Mouse (Mus musculus) forebrain, embryonic 15.5 days (tissue): Measurements from ENCODE around the gene Cd48. TPM values are rescaled to one million over a fixed set of nuclear protein-coding genes. Genes with fewer than 3 reads are reported as not detected.
"Not testable (repeated sequence)": the region's sequence is repeated elsewhere in the genome, so short reads cannot be mapped to it uniquely, and the experiment has no call there.

Experiments
- ATAC-seq: fragments of 200-750 bp; cut with Nextera tagmentation; replicated peaks from 2 replicates; pipeline ENCODE4 v1.8.0; 2017; ENCODE audit warnings: mild to moderate bottlenecking, moderate TSS enrichment, moderate library complexity
- H3K27ac ChIP-seq: fragments of 300-500 bp; sonication (generic); replicated peaks from 2 replicates; pipeline ENCODE4 v1.5.1; 2015; ENCODE audit warnings: mild to moderate bottlenecking, inconsistent platforms
- H3K27me3 ChIP-seq: fragments of 300-500 bp; sonication (generic); 2 replicates; pipeline ENCODE4 v1.6.1; 2015; ENCODE audit warnings: inconsistent platforms
- H3K36me3 ChIP-seq: fragments of 300-500 bp; sonication (generic); 2 replicates; pipeline ENCODE4 v1.6.1; 2015; ENCODE audit warnings: mild to moderate bottlenecking, inconsistent platforms
- H3K4me1 ChIP-seq: fragments of 300-500 bp; sonication (generic); 2 replicates; pipeline ENCODE4 v1.6.1; 2015; ENCODE audit warnings: inconsistent platforms
- H3K4me2 ChIP-seq: fragments of 300-500 bp; sonication (generic); replicated peaks from 2 replicates; pipeline ENCODE4 v1.6.1; 2015; ENCODE audit warnings: mild to moderate bottlenecking, inconsistent platforms
- H3K4me3 ChIP-seq: fragments of 300-500 bp; sonication (generic); 2 replicates; pipeline ENCODE4 v1.5.1; 2015; ENCODE audit warnings: mild to moderate bottlenecking, inconsistent platforms
- H3K9ac ChIP-seq: fragments of 300-500 bp; sonication (generic); replicated peaks from 2 replicates; pipeline ENCODE4 v1.6.1; 2015; ENCODE audit warnings: mild to moderate bottlenecking, inconsistent platforms
- H3K9me3 ChIP-seq: fragments of 300-500 bp; sonication (generic); 2 replicates; pipeline ENCODE4 v1.6.1; 2016; ENCODE audit warnings: inconsistent platforms
- WGBS: fragments of 180-500 bp; shearing (Covaris S2); methylation state at CpG from one replicate; pipeline ENCODE4 v1.1.7; 2015; ENCODE audit warnings: mixed read lengths; 5-methylcytosine and 5-hydroxymethylcytosine counted together
- polyA plus RNA-seq: library from polyadenylated mRNA; unstranded; fragments of >200 nt; fragmentation: Nextera tagmentation; extraction: Ambion mirVana; gene quantifications from 2 replicates; pipeline ENCODE4 v1.2.1, GENCODE M21; 2015

Cd48 gene
- polyA plus RNA-seq, 1 experiment from 2014 or later = 0.76 TPM

DNA sequence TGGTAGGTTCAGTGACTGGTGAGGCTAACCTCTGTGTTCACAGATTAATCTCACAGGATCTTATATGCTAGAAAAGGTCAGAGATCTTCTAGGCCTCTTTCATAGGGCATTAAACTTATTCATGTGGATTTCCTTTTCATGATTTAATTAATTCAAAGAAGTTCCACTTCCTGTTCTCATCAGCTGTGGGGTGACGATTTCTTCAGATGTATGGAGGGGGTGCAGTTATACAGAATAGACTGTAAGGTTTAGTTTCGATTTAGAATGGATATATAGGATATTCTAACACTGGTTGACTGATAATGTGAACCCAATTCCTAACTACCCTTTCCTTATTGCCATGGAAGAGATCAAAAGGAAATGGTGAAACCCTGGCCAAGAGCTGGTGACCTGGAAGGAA is 20.3 kb upstream of the Cd48 start:
- H3K27me3 ChIP-seq = no peaks in the 10 kb centered on the region
- 74% methylated on average over 2 of the region's 2 CpGs for WGBS

DNA sequence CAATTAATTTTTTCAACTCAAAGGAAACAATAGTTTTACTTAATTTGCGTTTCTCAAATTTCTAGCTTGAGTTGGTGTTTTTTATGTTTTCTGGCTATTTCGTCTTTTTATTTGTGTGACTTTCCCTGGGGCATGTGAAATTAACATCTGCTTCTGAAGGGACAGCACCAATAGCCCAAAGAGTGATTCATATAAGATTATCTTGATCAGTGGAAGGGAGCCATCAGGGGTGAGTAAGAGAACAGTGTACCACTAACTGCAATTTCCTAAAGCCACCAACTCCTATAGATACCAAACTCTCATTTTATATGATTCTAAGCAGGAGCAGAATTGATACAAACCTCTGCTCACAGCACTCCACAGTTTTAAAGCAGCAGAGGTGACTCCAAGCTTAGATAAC is 18.1 kb upstream of the Cd48 start:
- ATAC-seq = no peak
- Histone ChIP-seq H3K27ac (no peak overlapping the region), H3K4me1 (no peaks in the 10 kb centered on the region), H3K4me2 (no peak overlapping the region), H3K9me3 (no peaks in the 10 kb centered on the region), H3K4me3 (no peak overlapping the region), H3K27me3 (no peaks in the 10 kb centered on the region), H3K36me3 (no peaks in the 10 kb centered on the region), H3K9ac (no peak overlapping the region)
- WGBS = 87% methylated on average over 2 of the region's 2 CpGs

More for the DNA sequence above, 20.3 kb upstream of the Cd48 start:
- no peak for ATAC-seq
- Histone ChIP-seq H3K9ac (no peak overlapping the region), H3K4me2 (no peak overlapping the region), H3K36me3 (no peaks in the 10 kb centered on the region), H3K27ac (no peak overlapping the region), H3K4me3 (no peak overlapping the region), H3K9me3 (no peaks in the 10 kb centered on the region), H3K4me1 (no peaks in the 10 kb centered on the region)

DNA sequence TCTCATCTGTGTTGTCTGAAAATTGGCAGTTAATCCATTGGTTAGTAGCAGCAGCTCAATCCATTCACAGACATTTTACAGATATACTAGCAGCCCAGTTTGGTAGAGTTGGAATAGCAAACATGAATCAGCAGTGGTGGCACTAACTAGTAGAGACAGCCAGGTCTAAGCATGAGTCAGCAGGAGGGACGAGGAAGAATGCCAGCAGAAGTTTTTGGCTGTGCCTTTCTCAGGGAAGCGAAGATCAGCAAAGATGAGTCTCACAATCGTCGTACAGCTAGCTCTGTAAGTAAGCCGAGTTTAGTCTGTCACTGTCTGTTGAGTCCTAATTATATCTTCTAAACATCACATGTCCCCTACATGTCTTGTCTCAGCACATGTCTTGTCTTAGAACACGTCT is 15.5 kb upstream of the Cd48 start:
- no peaks in the 10 kb centered on the region for H3K36me3 ChIP-seq
- H3K9me3 ChIP-seq = no peaks in the 10 kb centered on the region
- H3K4me2 ChIP-seq = no peak overlapping the region
- no peak overlapping the region for H3K9ac ChIP-seq
- H3K4me1 ChIP-seq = no peaks in the 10 kb centered on the region
- no peak overlapping the region for H3K4me3 ChIP-seq
- H3K27ac ChIP-seq = no peak overlapping the region
- ATAC-seq = no peak
- H3K27me3 ChIP-seq = no peaks in the 10 kb centered on the region
- WGBS = 91% methylated on average over 6 of the region's 6 CpGs

DNA sequence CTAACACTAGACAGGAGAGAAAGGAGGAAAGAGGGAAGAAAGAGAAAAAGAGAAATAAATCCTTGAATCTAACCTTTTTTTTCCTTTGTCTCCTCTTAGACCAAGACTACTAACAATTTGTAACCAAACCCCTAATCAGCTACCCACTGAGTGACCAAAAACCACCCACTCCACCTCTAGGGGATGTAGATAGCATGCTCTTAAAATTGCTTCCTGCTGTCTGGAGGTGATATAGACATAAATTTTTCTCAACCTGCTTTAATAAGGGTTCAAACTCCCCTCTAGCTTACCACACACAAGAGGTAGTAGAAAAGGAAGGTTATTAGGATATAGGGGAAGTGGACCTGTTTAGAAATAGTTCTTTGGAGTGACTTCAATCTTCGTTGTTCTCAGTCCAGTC is 14.6 kb upstream of the Cd48 start:
- no peak for ATAC-seq
- no peaks in the 10 kb centered on the region for H3K4me1 ChIP-seq
- H3K4me2 ChIP-seq = no peak overlapping the region
- no peaks in the 10 kb centered on the region for H3K27me3 ChIP-seq
- no peaks in the 10 kb centered on the region for H3K36me3 ChIP-seq
- 91% methylated on average over 1 of the region's 1 CpGs for WGBS
- no peak overlapping the region for H3K9ac ChIP-seq
- no peaks in the 10 kb centered on the region for H3K9me3 ChIP-seq
- no peak overlapping the region for H3K4me3 ChIP-seq
- no peak overlapping the region for H3K27ac ChIP-seq

DNA sequence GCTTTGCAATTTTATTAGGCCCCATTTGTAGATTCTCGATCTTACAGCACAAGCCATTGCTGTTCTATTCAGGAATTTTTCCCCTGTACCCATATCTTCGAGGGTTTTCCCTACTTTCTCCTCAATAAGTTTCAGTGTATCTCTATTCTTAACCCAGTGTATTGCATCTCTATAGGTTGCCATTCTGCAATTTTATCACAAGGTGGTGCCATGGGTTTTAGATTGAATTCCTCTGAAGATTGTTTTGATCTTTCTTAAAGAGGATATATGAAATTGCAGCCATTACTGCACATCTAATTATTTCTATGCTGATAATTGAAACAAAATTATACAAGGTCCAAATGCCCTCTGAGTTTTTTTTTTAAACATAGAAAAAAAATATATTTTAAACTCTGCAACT is 9.4 kb upstream of the Cd48 start:
- not testable (repeated sequence) for H3K4me2 ChIP-seq, H3K27ac ChIP-seq, H3K36me3 ChIP-seq, H3K9me3 ChIP-seq, ATAC-seq, H3K4me3 ChIP-seq, H3K27me3 ChIP-seq, H3K4me1 ChIP-seq, H3K9ac ChIP-seq
- WGBS = 88% methylated on average over 2 of the region's 2 CpGs

DNA sequence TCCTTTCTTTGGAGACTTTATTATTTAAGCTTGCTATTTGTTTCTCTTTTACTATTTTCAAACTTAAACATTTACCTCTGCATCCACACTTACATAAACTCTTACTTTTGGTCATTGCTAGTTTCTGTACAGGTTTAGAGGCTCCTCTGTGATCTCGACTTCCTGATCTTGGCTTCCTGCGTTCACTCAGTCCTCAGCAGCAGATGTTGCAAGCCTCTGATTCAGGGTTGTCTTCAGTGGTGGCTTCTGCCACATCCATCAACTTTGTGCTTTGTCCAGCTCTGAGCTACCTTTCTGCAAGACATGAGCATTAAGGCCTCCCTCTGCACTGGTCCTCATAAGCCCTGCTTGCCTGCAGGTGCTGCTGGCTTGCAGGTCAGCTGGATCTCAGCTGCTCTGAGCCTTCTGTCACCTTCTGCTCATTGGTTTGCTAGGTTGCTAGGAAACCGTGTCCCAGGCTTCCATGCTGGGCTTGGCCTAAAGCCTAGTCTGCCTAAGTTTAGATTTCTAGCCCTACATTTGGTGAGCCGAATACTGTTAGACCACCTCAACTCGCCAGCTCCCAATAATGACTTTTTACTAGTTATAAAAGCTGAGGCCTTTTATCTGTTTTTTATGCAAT is 8.8 kb upstream of the Cd48 start:
- no peak for ATAC-seq
- H3K9ac ChIP-seq = no peak overlapping the region
- no peaks in the 10 kb centered on the region for H3K27me3 ChIP-seq
- H3K9me3 ChIP-seq = no peaks in the 10 kb centered on the region
- WGBS = 72% methylated on average over 5 of the region's 5 CpGs
- H3K4me2 ChIP-seq = no peak overlapping the region
- H3K4me3 ChIP-seq = no peak overlapping the region
- 0 out of 2 replicates have a peak, but pooled peaks cover 3% of the 10 kb centered on the region for H3K4me1 ChIP-seq
- no peak overlapping the region for H3K27ac ChIP-seq
- H3K36me3 ChIP-seq = no peaks in the 10 kb centered on the region

DNA sequence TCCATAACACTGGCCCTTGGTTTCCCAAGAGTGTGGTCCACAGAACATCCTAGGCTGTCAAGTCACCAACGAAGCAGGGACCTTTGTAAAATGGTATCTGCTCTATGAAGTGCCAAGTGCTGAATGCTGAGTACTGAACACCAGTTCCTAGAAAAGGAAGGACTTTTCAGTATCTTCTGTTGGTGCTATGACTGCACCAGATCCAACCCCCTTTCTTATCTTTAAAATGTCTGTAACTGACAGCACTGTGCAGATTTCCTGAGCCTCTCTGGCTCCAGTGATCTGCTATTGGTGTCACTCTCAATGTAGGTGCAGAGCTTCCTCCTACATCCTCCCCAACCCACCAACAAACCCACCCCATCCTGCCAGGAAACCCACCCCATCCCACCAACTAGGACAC is 7.3 kb upstream of the Cd48 start:
- Histone ChIP-seq H3K4me2 (no peak overlapping the region), H3K27ac (no peak overlapping the region), H3K36me3 (no peaks in the 10 kb centered on the region), H3K9me3 (no peaks in the 10 kb centered on the region), H3K9ac (no peak overlapping the region), H3K4me3 (no peak overlapping the region), H3K4me1 (0 out of 2 replicates have a peak, but pooled peaks cover 3% of the 10 kb centered on the region), H3K27me3 (no peaks in the 10 kb centered on the region)
- ATAC-seq = no peak
- WGBS = 73% methylated on average over 1 of the region's 1 CpGs

DNA sequence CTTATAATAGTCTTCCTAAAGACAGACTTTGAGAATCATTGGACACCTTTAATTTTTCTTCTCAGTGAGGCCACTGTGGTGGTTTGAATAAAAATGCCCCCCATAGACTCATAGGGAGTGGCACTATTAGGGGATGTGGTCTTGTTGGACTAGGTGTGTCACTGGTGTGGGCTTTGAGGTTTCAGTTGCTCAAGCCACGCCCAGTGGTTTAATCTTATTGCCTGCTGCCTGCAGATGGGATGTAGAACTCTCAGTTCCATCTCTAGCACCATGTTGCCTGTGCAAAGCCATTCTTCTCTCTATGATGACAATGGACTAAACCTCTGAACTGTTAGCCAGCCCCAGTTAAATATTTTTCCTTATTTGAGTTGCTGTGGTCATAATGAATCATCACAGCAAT is 4.1 kb upstream of the Cd48 start:
- Histone ChIP-seq H3K27me3 (no peaks in the 10 kb centered on the region), H3K27ac (no peak overlapping the region), H3K36me3 (no peaks in the 10 kb centered on the region), H3K9ac (no peak overlapping the region), H3K4me3 (no peak overlapping the region), H3K9me3 (no peaks in the 10 kb centered on the region), H3K4me1 (0 out of 2 replicates have a peak, but pooled peaks cover 3% of the 10 kb centered on the region), H3K4me2 (no peak overlapping the region)
- whole genome bisulfite sequencing = 88% methylated on average over 1 of the region's 1 CpGs
- ATAC-seq = no peak

DNA sequence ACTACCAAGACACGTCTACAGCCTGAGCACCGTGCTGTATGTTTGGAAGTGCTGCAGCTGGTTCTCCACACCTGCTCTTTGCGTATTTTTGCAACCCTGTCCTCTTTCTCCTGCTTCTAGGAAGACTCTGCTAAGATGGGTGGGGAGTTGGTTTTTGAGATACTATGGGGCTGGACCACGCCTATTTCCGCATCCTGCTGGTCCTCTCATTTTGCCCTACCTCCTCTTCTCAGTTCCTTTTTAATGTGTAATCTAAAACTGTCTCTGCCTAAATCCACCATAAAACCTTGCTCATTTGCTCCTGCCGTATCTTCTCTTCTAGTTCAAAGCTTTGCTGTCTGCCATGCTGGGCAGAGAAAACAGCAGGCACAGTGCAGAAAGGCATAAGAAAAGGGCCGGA is 800 bp upstream of the Cd48 start:
- ATAC-seq = no peak
- no peak overlapping the region for H3K4me3 ChIP-seq
- H3K27ac ChIP-seq = no peak overlapping the region
- no peak overlapping the region for H3K9ac ChIP-seq
- H3K36me3 ChIP-seq = no peaks in the 10 kb centered on the region
- no peaks in the 10 kb centered on the region for H3K27me3 ChIP-seq
- no peak overlapping the region for H3K4me2 ChIP-seq
- 90% methylated on average over 7 of the region's 7 CpGs for WGBS
- H3K4me1 ChIP-seq = no peaks in the 10 kb centered on the region
- H3K9me3 ChIP-seq = no peaks in the 10 kb centered on the region

DNA sequence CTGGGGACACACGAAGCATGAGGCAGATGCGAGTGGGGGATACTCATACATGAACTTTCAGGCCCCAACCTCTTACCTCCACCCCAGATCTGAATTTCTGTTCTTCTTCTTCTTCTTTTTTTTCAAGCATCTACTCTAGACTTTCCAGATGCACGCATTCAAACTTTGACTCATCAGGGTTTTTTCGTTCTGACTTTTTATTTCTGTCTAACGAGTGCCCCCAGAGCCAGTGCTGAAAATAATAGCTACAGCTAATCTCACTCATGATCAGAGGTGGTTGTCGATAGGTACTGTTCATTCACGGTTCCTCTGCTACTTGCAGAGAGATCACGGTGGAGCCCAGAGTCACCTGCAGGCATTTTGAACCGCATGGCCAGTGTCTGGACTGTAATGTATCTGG is 3.1 kb downstream of the Cd48 start:
- H3K36me3 ChIP-seq = no peaks in the 10 kb centered on the region
- no peak overlapping the region for H3K9ac ChIP-seq
- no peaks in the 10 kb centered on the region for H3K9me3 ChIP-seq
- H3K4me3 ChIP-seq = no peak overlapping the region
- H3K27ac ChIP-seq = no peak overlapping the region
- WGBS = 93% methylated on average over 9 of the region's 9 CpGs
- no peak overlapping the region for H3K4me2 ChIP-seq
- no peaks in the 10 kb centered on the region for H3K4me1 ChIP-seq
- H3K27me3 ChIP-seq = no peaks in the 10 kb centered on the region
- ATAC-seq = no peak

DNA sequence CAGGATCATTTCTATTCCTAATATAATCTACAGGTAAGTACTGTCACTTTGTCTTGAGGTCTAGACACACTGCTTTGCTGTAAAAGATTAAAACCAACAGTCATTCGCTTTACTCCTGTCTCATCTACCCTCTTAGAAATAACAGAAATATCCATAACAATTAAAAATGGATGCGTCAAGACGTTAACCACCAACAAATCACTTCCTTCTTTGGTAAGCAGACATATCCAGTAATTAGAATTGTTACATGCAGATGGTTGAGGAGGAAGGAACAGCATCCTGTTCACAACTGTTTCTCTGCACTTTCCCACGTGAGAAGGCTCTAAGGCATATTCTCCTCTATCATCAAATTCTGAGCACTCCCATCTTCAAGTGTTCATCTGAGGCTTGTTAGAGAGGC is 5.5 kb downstream of the Cd48 start:
- no peak overlapping the region for H3K27ac ChIP-seq
- WGBS = 85% methylated on average over 4 of the region's 4 CpGs
- H3K27me3 ChIP-seq = no peaks in the 10 kb centered on the region
- H3K9ac ChIP-seq = no peak overlapping the region
- no peaks in the 10 kb centered on the region for H3K9me3 ChIP-seq
- H3K4me3 ChIP-seq = no peak overlapping the region
- H3K36me3 ChIP-seq = no peaks in the 10 kb centered on the region
- no peaks in the 10 kb centered on the region for H3K4me1 ChIP-seq
- no peak for ATAC-seq
- no peak overlapping the region for H3K4me2 ChIP-seq

DNA sequence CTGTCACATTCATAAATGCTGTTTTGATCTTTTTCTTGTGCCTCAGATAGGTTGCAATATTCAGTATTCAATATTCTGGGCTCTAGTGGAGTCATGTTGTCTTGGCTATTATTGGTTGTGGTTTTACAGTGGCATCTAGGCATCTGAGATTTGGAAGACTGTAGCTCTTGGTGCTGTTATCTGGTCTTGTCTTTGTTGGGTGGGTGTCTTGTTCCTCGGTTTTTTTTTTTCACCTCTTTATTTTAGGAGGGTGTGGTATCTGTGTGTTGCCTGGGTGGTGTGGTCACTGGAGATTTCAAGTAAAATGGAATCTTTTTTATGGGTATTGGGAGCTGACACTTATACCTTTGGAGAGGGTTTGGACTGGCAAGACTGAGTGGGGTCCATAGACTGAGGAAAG is 12.1 kb downstream of the Cd48 start:
- H3K4me3 ChIP-seq = no peak overlapping the region
- no peaks in the 10 kb centered on the region for H3K27me3 ChIP-seq
- H3K4me1 ChIP-seq = no peaks in the 10 kb centered on the region
- no peak overlapping the region for H3K4me2 ChIP-seq
- no peak for ATAC-seq
- no peak overlapping the region for H3K9ac ChIP-seq
- no peak overlapping the region for H3K27ac ChIP-seq
- H3K36me3 ChIP-seq = no peaks in the 10 kb centered on the region
- no peaks in the 10 kb centered on the region for H3K9me3 ChIP-seq
- 93% methylated on average over 1 of the region's 1 CpGs for WGBS

DNA sequence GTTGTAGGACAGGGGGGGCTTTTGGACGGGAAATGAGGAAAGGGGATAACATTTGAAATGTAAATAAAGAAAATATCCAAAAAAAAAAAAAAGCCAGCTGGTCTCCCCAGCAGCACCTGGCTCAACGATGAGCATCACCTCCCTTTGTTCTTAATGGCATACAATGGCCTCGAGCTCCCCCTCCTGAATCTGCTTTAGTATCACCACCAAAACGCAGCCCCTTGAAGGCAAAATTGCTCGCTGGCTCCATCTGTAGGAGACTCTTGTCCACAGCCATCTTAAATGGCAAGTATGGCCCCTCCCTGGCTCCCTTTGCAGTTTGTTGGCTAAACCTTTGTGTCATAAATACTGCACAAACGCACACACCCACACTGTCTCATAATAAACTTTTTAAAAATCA is 17.2 kb downstream of the Cd48 start:
- H3K9ac ChIP-seq = no peak overlapping the region
- no peaks in the 10 kb centered on the region for H3K36me3 ChIP-seq
- H3K27me3 ChIP-seq = no peaks in the 10 kb centered on the region
- no peak overlapping the region for H3K27ac ChIP-seq
- no peak for ATAC-seq
- H3K4me2 ChIP-seq = no peak overlapping the region
- H3K9me3 ChIP-seq = no peaks in the 10 kb centered on the region
- no peak overlapping the region for H3K4me3 ChIP-seq
- no peaks in the 10 kb centered on the region for H3K4me1 ChIP-seq
- 16% methylated on average over 6 of the region's 6 CpGs for WGBS
